Mouse (Mus musculus) lung, adult 2 months (tissue): ENCODE measurements at regions not wholly inside any gene's neighbourhood (a gene's known extent, or its start where the extent isn't known, plus 50 kb on each side); places are given as distances from the start of the nearest gene placed in this dataset.
A peak's percentile ranks its signal among the peaks of the same experiment; 100 is the strongest.

ENCODE experiments used
- DNase-seq: peaks from one replicate; pipeline ENCODE4 v3.0.0; 2022
- H3K4me1 ChIP-seq: fragments of 200-500 bp; 2 replicates; pipeline ENCODE4 v1.6.1; 2011; ENCODE audit warnings: low read length; ENCODE audit not compliant: control insufficient read depth, insufficient read depth
- H3K4me3 ChIP-seq: fragments of 200-500 bp; replicated peaks from 2 replicates; pipeline ENCODE3; 2011; ENCODE audit warnings: low read depth, mild to moderate bottlenecking, control low read depth, low read length; ENCODE audit errors: extremely low read depth
- CTCF ChIP-seq: fragments of 200-500 bp; IDR thresholded peaks from 2 replicates; pipeline ENCODE4 v1.5.1; 2011; ENCODE audit warnings: mild to moderate bottlenecking, low read length, control low read depth; ENCODE audit not compliant: insufficient read depth
- POLR2A ChIP-seq: fragments of 200-500 bp; IDR thresholded peaks from 2 replicates; pipeline ENCODE4 v1.6.1; 2011; ENCODE audit warnings: low read depth, mild to moderate bottlenecking, control low read depth, low read length, borderline replicate concordance; ENCODE audit errors: extremely low read depth
- WGBS: fragments of 180-500 bp; shearing (Covaris S2); methylation state at CpG from one replicate; pipeline ENCODE4 v1.1.7; 2018; 5-methylcytosine and 5-hydroxymethylcytosine counted together

DNA sequence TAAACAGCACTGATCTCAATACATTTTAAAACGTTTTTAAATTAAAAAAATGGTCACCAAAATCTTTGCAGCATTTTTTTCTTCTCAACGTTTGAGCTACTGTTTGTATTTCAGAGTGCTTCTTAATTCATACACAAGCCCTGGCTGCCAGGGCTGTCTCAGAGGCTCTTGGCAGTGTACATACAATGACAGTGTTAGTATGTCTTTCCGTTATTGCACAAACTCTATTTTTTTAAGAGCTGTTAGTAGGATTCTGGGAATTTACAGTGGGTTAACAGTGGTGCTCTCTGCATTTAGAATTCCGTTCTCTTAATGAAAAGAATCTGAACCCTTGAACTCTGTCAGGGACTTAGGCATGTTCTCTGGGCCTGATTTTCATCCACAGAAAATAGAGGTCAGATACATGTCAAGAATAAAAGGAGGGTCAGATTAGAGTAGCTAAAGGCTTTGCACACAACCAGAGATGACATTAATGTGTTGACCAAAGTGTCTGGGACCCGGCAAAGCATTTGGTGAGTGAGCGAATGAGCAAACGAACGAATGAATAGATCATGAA lies 219.5 kb upstream of the Rbms1 start:
- Histone ChIP-seq H3K4me3 (no peak overlapping the region), H3K4me1 (peaks cover 5% of the 10 kb centered on the region; the same call in 1 of the 2 replicates)
- no peak for TF ChIP-seq POLR2A
- no peak for DNase-seq
- WGBS, result 56% methylated on average over 8 of the region's 8 CpGs

DNA sequence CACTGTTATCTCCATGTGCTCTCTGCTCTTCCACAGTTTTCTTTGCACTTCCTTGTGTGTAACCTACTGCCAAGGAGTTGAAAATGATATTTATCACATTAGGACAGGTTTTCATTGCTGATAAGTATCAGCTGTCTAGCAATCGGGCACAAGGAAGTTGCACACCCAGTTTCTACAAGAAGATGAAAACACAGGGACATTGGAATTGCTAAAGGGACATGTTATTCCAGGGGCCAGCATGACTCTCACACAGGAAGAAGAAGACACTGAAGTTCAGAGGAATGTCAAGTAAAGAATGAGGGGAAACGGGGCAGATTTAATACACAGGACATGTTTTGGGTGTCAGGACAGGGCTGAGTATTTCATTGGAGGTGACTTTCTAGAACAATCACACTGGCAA lies 214.8 kb upstream of the Rbms1 start:
- no peak for TF ChIP-seq CTCF
- TF ChIP-seq POLR2A, result no peak
- DNase-seq, result no peak
- Histone ChIP-seq H3K4me1 (peaks cover 10% of the 10 kb centered on the region), H3K4me3 (no peak overlapping the region)
- 47% methylated on average over 2 of the region's 2 CpGs for WGBS

DNA sequence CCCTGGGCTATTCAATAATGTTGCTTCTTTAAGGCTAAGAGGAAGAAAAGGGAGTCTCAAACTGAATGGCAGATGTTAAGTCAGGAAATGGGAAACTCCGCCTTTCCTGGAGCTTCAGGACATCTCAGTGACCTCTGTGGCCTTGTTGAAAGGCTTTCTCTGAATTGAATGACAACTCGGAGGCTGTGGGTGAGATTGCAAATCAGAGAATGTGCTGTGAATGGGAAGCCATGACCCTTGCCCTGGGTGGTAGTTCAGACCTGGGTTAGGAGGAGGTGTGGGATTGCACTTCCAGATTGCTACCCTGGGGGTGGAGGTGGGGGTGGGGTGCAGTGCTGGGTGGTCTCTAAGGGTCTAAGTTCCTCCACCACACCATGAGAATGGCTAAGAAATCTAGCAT lies 213.8 kb upstream of the Rbms1 start:
- DNase-seq, result no peak
- no peak for TF ChIP-seq CTCF
- no peak for TF ChIP-seq POLR2A
- H3K4me3 ChIP-seq, result no peak overlapping the region
- WGBS, result 22% methylated on average over 2 of the region's 2 CpGs
- H3K4me1 ChIP-seq, result peaks cover 10% of the 10 kb centered on the region

DNA sequence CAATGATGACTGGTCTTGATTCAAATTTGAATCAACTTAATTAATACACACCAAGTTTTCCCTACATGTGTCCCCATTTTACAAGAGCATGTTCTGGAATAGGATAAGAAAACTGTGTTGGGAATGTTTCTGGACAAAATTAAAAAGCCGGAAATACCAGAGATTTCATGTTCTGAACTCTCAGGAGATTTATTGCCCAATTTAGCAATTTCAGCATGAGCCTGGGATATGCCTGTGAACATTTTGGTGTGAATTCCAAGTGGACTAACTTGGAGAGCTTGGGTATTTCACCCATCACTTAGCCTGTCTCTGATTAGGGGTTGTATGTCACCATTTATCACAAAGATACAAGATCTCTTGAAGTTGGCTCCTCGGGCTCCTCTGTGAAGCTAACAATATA lies 210.6 kb upstream of the Rbms1 start:
- Histone ChIP-seq H3K4me1 (peaks cover 10% of the 10 kb centered on the region), H3K4me3 (no peak overlapping the region)
- TF ChIP-seq CTCF, result no peak
- TF ChIP-seq POLR2A, result no peak
- no peak for DNase-seq
- 51% methylated on average over 2 of the region's 2 CpGs for WGBS

DNA sequence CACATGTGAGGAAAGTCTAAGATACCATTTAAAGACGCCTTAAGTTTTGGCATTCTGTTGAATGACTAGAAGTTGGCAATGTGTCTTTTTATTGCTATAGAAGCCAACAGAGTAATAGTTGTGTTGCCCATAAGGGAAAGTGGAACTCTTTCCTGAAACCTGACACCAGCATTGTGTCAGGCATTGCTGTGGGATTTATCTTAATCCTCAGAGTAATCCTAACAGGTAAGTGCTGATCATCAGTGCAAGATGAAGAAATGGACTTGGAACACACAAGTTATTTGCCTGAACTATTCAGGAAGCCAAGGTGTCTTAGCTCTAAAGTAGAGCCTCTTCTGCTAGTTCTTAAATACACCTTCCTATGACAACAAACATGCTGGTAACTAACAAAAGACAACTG lies 198.3 kb upstream of the Rbms1 start:
- 50% methylated on average over 1 of the region's 1 CpGs for WGBS
- Histone ChIP-seq H3K4me3 (no peak overlapping the region), H3K4me1 (no peaks in the 10 kb centered on the region)
- no peak for DNase-seq
- TF ChIP-seq CTCF, result no peak
- no peak for TF ChIP-seq POLR2A

DNA sequence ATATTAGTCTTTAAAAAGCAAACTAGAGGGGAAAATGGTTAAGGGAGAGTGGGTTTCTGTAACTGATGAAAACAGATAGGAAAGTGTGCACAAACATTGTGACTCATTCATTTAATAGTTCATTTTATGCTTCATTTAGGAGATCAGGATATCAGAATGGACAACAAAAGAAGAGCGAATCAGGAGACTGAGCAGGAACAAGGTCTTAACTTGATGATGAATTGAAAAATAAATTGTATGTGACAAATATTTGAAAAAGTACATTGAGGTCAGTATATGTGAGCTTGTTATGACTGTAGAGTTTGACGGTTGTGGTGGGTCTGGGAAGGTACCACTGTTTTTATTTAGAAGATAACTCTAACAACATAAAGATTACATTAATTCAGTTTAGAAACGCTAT lies 196.8 kb upstream of the Rbms1 start:
- WGBS, result 80% methylated on average over 3 of the region's 3 CpGs

DNA sequence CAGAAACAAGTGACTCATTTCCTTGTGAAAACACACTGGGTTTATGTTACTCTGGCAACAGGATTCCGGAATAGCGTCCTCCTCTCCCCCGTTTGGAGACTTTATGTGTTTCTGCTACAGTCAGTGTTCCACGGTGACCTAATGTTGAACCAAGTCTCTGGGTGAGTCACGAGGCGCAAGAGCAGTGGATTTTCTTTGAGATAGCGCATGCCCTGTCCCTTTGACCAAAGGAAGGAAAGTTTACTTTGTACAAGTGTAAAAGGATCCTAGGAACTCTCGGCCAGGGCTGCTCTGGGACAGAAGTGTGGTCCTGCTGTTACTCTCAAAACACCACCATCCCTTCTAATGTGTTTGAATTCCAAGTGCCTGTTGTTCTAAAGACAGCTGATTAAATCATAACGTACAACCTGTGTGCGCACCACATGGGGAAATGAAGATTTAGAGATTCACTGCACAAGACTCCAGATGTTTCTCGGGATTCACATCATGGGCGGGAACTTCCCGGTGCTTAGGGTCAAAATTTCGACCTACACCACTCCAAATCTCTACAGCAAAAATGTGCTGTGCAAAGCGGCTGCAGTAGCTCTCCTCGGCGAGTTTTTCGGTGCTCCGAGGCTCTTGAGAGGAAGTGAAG lies 176.1 kb upstream of the Rbms1 start:
- no peak for TF ChIP-seq POLR2A
- TF ChIP-seq CTCF, result no peak
- 6% methylated on average over 19 of the region's 19 CpGs for WGBS
- peak; percentile 50 for DNase-seq
- Histone ChIP-seq H3K4me3 (peak overlapping the region; percentile 36), H3K4me1 (peaks cover 6% of the 10 kb centered on the region; the same call in 1 of the 2 replicates)

More for the DNA sequence above, 196.8 kb upstream of the Rbms1 start:
- Histone ChIP-seq H3K4me3 (no peak overlapping the region), H3K4me1 (no peaks in the 10 kb centered on the region)
- TF ChIP-seq POLR2A, result no peak
- no peak for TF ChIP-seq CTCF
- no peak for DNase-seq

DNA sequence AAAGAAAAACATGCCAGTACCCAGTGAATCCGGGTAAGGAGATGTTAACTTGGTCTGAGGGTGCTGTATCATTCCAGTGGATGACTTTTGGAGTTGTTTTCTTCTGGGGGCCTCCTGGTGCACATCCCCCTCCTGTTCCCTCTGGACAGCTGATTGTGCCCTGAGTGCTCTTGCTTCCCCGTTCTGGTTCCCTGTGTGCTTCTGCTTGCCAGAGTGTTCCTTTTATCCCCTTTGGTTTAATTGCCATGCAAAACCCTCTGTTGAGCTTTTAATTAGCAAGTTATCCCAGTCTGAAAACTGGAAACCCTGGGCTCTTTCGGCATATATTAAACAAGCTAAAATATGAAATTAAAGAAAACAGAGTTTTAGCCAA lies 175.6 kb upstream of the Rbms1 start:
- H3K4me3 ChIP-seq, result no peak overlapping the region
- TF ChIP-seq POLR2A (no peak), CTCF (no peak)

DNA sequence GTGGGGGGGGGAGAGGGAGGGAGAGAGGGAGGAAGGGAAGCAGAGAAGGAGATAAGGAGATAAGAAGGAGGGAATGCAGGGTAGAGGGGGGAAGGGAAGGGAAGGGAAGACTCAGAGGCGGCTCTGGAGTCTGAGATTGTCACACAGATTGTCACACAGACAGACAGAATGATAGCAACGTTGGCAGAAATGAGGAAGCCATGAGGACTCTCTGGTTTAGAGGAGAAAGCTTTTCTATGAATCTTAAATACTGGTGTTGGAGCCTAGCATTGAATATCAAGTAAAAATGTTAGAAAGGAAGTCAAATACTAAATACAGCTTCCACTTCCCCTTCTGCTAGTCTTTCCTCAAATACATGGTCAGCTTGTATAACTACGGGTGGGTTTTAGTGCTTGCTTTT lies 174.4 kb upstream of the Rbms1 start:
- no peak overlapping the region for H3K4me3 ChIP-seq
- peaks cover 6% of the 10 kb centered on the region; the same call in 1 of the 2 replicates for H3K4me1 ChIP-seq
- no peak for TF ChIP-seq CTCF
- DNase-seq, result no peak
- WGBS, result 15% methylated on average over 3 of the region's 3 CpGs

More for the DNA sequence above, 175.6 kb upstream of the Rbms1 start:
- DNase-seq, result peak; percentile 17
- 16% methylated on average over 3 of the region's 3 CpGs for WGBS
- H3K4me1 ChIP-seq, result peaks cover 6% of the 10 kb centered on the region; the same call in 1 of the 2 replicates

DNA sequence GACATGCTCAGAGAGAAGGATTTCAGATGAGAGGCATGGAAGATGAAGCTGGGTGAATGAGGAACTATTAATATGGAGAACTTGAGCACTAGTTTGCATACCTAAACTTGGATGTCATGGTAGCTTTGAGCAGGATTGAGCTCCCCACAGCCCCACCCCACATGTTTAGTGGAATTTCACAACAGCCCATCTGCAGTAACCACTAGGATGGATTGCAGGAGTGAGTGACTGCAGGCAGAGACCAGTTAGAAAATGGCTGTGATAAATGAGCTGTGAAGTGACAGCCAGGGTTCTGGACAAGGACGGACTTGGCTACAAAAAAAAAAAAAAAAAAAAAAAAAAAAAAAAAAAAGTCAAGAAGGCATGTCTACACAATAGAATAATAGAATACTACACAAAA lies 173.9 kb upstream of the Rbms1 start:
- no peak for TF ChIP-seq CTCF
- H3K4me3 ChIP-seq, result no peak overlapping the region
- DNase-seq, result no peak
- peaks cover 6% of the 10 kb centered on the region; the same call in 1 of the 2 replicates for H3K4me1 ChIP-seq
- 0% methylated on average over 1 of the region's 1 CpGs for WGBS
